Mouse (Mus musculus) kidney, adult 9 months (tissue): Measurements from ENCODE around the gene Tmprss7.

Experiments used
- DNase-seq: peaks from one replicate; pipeline ENCODE4 v3.0.0; 2022

Tmprss7 gene

DNA sequence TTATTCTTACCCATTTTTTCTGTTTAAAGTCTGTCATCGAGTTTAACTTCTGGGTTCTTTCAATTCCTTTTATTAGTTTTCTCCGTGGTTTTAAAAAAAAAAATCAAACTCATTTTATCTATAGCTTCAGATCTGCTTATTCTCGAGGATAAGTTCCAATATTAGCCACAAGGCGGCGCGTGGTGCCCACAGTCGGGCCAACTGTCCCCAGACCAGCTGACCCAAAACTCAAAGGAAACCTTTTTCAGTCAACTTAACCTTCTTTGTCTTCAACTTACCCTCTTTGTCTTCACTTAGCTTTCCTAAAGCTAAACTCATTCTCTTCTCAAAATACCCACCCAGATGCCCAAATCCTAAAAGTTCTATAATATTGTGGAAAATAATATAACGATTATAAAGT is 8.6 kb downstream of the Tmprss7 start:
- peak; percentile 70 for DNase-seq

DNA sequence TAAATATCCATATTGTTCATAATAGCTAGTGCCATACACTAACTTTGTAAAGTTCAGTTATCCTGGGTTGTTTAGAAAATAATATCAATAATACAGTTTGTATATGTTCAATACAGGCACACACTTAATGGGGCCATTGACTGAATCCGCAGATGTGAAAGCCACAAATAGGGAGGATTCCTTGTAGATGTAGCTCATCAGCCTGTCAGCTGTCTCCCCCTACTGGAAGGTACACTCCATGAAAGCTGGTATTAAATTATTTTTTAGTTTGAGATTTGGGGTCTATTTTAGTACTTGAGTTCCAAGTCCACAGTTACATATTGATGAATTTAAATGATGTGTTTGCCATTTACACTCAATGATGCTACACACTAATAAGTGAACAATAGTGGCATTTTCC is 17.0 kb downstream of the Tmprss7 start:
- DNase-seq: peak; percentile 13

DNA sequence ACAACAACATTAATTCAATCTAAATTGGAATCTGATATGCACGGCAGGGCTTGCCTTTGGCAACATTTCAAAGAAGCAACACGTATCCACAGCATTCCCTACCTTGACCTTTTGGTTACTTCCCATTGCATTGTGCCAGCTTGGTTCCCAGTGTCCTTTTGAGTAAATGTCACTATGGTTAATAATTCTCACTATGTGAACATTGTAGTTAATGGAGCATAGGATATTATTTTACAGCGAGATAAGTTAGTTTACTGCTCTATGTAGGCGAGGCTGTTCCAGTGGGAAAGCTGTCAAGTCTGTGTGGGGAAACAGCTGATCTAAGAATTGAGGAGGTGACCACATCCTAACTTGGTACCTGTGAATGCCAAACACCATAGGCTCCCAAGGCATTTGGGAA is 23.5 kb downstream of the Tmprss7 start:
- DNase-seq: peak; percentile 9

DNA sequence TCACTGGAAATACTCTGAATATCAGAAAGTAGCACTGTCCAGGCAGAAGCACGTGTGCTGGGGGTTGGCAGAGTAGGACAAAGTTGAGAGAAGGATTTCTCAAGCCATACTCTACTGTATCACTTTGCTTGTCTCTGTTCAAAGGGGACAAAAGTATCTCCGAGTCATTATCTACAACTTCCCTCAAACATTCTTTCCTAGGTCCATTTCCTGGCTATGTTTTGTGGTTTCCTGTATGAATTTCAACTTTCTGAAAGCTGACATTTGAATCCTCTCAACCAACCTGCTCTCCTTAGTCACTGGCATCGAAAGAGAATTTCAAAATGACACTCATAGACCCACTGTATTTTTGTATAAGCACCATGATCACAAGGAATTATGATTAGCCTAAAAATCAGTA is 25.3 kb downstream of the Tmprss7 start:
- DNase-seq: no peak

DNA sequence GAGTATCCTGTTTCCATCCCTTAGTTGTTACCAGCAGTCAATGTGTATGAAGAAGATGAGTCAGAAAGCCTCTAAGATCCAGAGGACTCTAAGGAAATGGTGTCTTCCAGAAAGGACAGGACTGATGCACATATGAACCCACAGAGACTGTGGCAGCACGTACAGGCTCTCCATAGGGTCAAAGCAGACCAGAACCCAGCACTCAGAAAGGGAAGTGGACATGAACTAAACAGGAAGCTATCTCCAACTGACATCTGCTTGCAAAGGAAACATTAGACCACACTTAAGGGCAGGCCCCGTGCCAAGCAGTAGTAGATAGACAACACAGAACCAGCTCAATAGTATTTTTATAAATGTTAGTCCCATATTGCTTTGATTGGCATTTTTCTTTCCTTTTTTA is 27.3 kb downstream of the Tmprss7 start:
- DNase-seq: no peak

DNA sequence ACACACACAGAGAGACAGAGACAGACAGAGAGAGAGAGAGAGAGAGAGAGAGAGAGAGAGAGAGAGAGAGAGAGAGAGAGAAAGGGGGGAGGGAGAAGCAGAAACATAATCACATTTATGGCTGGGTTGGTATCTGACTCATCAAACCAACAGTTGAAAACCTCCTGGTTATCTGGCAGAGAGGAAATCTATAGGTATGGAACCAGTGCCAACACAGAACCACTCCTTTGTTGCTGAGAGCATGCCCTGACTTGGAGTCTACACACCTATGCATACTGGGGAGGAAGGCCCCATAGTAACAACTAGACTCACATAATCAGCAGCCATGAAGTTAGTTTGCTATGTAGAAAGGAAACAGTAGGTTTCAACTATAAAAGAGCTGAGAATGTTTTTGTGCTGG is 31.1 kb downstream of the Tmprss7 start:
- no peak for DNase-seq

DNA sequence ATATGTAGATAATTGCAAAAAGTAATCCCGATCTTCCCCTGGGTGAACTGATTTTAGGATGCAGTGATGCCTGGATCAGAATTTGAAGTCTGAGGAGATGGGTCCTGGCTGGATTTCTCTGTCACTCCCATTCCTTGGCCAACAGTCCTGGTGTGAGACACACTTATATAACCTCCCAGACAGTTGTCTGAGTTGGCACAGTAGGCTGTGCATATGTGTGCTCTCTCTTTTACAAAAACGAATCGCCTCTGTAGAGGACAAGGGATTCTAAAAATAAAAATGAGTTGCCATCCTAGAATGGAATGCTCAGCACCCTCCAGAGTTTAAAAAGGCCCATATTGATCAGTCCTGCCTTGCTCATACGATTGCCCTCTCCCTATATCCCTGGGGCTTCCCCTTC is 33.9 kb downstream of the Tmprss7 start:
- no peak for DNase-seq

DNA sequence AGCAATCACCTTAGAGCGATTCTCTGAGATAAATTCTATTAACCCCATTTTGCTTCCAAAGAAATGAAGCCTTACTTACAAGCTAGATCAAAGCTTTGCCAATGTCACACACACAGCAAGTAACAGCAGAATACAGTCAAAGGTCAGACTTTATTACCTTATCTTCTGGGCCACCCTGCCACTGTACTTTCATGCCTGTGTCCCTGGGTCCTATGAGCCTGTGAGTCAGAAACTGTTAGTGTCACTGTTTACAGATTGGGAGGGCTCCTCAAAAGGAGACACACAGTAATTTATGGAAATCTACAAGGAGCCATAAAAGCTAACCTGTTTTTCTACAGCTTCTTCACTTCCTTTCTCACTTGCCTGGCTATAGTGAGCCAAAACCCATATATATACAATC is 35.2 kb downstream of the Tmprss7 start:
- no peak for DNase-seq

DNA sequence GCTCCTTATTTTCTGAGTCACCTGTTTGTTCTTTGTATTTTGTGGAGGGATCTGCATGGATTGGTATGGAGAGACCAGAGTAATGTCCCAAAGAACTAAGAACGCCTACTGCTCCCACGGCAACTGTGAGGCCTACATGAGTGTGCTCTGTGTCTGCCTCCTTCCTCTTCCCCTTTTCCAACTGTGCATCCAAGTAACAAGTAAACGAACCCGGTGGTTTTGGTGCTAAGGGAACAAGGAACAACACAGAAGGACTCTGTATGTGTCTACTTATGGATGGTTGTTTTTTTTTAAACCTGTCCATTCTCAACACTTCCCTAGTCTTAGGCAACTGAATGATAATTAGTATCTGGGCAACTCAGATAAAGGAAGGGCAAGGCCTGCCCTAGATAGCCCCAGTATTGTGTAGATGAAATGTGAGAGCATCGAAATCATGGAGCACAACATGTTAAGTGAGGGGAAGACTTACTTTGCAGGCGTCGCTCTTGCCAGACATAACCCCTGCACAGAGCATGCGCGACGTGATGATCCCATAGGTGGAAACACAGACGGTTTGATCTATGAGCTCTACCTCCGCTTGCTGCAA is 35.8 kb downstream of the Tmprss7 start:
- no peak for DNase-seq

DNA sequence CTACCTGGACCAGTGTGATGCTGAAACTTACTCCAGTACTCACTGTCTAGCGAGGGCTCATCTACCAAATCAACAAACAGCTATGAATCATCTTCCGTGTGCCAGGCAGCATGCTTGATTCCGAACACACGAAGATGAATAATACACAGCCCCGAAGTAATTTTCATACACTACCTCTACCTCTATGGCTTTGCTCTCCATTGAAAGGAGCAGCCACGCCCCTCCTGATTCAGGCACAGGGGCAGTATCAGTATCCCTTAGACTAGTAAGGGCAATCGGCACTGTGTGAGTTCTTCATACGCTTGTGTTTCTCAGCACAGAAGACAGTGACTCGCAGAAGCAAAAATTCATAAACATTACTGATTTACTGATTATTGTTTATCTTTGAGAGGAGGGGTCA is 39.0 kb downstream of the Tmprss7 start:
- DNase-seq: no peak

DNA sequence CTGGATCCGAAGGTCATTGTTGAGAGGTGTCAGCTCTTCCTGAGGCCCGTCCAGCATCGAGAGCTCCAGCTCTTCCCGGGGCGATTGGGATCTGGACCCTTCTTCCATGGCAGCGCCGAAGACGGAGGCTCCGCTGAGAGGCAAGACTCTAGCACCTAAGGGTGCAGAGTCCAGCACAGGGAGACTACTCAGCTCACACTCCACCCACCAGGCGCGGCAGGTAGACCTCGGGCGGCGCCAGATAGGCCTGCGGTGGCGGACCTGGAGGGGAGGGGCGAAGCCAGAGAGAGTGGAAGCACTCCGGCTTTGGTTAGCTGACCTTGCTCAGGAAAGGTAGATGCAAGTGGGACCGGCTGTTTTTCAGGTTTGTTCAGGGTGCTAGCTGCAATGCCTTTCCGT is 39.5 kb downstream of the Tmprss7 start, which contains the start of gene BC016579:
Gene BC016579 (minus strand): TSS at position 135 of the 399 bp plus-strand sequence.
- DNase-seq: peak; percentile 57

DNA sequence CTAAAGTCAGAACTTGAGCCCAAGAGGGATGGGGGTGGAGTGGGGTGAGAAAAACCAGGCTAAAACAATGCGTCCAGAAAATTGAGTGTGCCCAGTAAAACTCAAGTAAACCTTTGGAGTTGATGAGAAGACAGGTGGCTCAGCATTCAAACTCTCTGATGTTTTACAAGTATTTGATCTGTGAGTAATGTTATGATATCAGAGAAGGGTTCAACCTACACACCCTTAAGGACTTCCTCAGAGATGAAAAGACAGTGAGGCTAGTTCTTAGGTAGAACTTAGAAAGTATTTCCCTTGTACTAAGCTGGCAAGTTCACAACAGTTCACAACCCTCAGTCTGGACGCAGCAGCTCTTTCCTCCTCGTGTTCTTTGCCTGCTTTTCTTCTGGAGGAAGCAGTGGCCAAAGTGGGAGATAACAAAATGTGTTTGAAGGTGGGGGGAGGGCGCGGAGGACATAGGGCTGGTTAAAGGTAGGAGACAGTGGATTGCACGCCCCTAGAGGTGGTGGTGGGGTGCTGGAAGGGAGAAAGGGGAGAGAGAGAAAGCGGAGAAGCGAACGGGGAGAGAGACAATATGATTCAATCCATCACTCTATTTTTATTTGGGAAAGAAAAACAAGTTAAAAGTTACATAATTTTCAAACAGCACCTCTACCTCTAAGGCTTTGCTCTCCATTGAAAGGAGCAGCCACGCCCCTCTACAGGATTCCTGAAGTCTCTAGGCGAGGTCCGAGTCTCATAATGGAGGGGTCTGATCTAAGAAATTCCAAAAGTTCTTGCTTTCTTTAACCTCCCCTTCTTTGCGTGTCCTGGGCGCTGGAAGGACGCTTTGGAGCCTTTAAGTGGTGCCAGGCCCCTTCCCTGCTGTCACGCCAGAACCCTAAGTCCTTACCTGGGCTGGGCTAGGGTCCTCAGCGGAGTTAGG is 40.2 kb downstream of the Tmprss7 start:
- no peak for DNase-seq

DNA sequence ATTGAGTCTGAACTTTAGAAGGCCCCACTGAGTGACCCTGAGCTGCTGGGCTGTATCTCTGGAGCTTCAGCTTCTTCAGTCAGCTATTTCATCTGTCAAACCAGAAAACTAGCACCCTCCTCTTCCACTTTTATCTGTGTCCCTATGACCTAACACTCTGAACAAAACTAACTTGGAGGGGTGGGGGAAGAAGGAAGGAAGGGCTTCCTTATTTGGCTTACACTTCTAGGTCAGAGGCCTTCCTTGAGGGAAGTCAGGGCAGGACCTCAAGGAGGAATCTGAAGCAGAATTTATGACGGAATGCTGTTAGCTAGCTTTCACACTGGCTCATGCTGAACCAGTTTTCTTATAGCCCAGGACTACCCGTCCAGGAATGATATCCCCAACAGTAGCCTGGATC is 42.0 kb downstream of the Tmprss7 start:
- no peak for DNase-seq

DNA sequence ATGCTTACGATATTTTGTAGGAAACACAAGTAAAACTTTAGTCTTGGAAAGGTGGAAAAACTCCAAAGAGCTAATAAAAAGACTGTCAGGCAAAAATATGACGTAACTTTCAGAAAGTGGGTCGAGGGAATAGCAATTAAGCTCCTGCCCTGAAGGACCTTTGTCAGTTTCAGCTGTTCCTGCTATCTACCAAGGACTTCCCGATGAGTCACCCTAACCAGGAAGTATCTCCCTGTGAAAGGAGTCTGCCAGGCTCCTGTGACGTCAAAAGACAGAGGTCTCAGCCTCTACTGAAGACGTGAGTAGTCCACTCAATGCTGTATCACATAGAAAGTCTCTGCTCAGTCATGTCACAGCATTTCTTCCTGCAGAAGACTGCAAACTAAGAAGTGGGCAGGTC is 49.1 kb downstream of the Tmprss7 start:
- DNase-seq: peak; percentile 12

DNA sequence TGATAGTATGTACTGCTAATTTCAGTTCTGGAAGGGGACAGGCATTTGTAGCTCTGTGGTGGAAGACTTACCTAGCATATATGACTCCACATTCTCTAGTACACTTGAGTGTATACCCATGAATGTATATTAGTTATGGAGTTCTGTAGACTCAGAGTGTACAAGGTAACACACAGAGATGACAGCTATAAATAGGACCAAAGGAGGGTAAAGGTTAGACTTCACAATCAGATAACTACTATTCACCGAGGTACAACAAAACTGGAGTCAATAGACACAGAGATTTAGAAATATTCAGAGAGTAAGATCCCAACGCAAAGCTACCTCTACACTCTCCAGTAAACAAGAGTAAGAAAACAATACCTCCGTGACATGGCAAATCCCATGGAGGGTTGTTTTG is 49.5 kb downstream of the Tmprss7 start:
- no peak for DNase-seq

DNA sequence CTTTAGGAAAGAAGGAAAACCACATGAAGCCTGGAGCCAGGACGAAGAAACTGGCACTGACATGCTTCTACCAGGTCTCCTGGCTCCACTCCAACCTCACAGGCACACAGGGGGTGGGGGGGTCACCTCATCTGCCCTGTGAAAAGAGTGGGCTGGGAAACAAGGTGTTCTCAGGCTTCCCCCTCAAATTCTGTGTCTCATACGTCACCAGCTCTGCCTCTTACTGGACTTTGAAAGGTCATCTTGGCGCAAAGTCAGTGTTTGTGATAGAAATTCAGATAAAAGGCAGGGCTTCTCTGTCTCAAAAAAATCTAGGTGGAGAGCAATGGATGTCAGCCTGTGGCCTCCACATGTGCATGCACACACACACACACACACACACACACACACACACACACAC is 52.2 kb downstream of the Tmprss7 start:
- DNase-seq: no peak

DNA sequence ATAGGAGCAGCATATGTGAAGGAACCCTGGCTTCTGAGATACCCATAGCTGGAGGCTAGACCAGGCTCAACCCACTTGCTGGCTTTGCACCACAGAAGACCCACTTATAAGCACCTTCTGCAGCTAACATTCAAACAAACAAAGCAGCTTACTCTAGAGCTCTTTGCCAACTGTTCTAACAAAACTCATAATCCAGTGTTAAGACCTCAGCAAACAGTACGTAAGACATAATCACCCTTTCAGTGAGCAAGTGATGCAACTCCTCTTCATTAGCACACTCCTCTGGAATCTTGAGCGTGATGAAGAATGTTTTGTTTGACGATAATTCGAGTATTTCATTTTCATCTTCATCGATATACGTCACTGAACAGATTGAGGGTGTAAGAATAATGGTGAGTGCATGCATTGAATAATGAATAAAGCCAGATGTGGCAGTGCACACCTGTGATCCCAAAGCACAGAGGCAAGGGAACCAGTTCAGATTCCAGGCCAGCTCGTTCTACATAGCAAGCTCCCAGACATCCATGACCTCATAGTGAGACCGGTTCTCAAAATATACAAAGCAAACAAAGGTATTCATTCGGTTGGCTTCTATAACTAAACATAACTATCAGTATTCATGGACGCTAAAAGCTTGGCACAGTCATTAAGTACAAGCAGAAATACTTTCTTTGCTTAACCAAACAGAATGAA is 53.2 kb downstream of the Tmprss7 start:
- DNase-seq: no peak

DNA sequence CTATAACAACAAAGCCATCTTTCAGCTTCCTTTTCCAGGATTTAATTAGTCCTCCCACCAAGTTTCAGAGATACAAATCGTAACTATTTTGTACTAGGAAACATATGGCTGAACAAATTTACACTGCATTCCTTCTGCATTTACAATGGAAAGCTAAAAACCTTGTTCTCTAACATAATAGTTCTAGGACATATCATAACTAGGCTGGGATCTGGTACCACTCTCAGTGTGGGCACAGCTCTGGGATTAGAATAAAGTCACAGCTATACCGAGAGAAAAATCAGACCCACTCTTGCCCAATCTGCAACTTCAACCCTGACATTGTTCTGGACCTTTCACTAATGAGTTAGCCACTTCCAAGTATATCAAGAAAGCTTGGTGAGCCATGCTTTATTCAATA is 57.6 kb downstream of the Tmprss7 start:
- no peak for DNase-seq

DNA sequence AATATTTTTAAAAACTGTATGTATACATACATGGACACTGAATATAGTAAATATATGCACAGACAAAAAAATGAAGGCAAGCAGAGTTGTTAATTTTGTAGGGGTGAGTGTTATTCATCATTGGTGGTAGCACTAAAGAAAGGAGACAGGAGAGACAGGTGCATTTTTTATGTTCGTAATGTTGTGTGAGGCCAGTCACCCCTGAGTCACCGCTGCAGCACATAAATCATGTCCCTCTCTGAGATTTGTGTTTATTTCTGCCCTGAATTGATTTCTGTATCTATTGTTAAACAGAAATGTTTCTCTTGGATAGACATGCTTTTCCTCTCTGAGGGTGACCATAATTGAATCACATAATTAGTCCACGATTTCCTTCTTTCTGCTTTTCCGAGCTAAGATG is 61.0 kb downstream of the Tmprss7 start:
- DNase-seq: no peak

DNA sequence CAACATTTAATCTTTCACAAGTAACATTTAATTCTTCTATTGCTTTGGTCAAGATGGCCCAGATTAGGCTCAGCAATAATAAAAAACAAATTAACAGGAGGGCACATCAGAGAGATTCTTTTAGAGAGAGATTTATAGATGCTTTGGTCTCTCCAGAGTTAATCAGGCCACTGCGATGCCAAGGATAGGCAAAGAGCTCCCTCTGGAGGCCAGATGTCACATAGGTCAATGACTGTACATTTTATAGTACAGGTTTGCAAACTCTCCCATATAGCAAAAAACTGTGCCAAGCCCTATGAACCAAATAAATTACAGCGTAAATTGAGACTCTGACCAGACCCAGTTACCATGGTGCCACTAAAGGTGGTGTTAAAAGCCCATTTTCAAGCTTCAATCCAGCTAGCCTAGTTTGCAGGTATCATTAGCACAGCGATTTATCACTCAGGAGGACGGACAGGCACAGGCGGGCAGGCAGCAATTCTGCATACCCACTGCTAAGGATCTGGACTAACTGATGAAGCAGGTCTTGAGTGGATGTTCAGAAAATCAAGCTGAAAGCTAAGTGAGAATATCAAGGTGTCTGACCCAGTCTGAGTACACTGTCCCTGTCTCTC is 63.0 kb downstream of the Tmprss7 start:
- DNase-seq: peak; percentile 67

DNA sequence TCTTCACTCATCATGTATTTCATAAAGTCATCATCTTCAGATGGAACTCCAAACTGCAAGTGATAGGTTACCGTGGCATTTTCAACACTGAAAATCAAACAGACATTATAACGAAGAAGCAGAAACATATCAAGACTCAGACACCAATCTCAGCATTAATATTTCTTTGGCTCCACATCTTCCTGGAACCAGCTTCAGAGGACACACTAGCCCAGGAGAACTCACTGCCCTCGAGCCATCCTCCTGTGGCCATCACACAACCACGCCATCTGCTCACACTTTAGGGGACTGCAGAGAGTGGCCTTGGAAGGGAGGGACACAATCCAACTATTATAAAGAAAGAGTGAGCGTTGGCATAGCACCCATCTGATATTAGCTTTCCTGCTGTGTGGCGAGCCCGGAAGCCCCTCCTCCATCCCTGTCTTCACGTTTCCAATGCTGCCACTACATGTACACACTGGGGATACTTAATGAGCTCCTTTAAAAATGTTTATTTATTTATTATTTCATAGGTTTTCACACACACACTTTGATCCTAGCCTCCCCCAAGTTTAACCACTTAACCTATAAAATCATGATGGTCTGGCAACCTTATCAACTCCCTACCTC is 63.9 kb downstream of the Tmprss7 start:
- no peak for DNase-seq

DNA sequence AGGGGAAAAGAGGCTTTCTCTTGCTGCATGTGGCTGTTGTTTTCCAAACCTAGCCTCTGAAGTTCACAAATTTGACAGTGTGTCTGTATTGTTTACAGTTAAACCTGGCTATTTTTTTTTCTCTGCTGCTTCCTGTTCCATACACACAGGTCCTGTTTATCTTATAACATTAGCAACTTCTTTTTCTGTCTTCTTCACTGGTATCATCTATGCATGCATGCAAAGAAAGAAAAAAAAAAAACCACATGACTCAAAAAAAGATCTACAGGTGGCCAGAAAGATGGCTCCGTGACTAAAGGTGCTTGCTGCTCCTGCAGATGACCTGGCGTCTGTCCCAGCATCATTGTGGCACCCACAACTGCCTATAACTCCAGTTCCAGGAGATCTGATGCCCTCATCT is 68.1 kb downstream of the Tmprss7 start:
- no peak for DNase-seq

DNA sequence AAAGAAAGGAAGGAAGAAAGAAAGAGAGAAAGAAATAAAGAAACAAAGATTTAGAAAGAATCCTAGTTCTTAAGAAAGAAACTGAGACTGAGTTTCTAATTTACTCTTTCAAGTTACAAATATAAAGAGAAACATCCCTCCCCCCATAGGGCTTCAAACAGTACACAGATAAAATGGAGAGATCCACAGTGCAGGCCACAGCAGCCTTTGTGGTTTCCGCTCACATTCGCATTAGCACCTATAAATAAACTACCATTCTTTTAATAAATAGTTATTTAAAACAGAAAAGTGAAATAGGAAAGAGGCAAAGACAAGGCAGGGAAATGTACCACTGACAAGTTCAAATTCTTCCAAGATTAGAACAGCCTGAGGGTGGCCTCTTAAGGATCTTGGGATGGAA is 68.7 kb downstream of the Tmprss7 start:
- no peak for DNase-seq
